Mouse (Mus musculus) neural tube, embryonic 10.5 days (tissue): ENCODE measurements around the gene Kcnj14.

Experiments
- DNase-seq: peaks from one replicate; pipeline ENCODE4 v3.0.0-alpha.2; 2017; ENCODE audit warnings: low spot score; ENCODE audit errors: extremely low spot score

Kcnj14 gene

DNA sequence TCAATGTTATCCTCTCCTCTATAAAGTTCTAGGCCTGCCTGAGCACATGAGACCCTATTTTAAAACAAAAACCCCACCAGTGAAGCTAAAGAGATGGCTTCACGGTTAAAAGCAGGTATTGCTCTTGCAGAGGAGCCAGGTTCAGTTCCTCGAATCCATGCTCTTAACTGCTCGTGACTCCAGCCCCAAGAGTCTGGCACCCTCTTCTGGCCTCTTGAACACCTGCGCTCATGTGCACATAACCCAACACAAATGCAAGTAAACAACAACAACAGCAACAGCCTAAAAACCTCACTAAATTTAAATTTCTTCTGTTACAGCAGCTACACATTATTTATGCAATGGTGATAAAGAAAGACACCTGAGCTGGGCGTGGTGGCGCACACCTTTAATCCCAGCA, 57.1 kb downstream of the Kcnj14 start:
- no peak for DNase-seq

GRCm38 (mm10) chr7:45766764-45767163, 57.8 kb downstream of the Kcnj14 start:
- DNase-seq, result no peak
